Mouse (Mus musculus) CH12F3 (cell line): ENCODE measurements around the gene Pam16.

Experiments
- in situ Hi-C: fragments of 300-500 bp; cut with MboI; formaldehyde crosslinking; loops from 2 replicates; pipeline ENCODE4 v1.14.3; 2020; ENCODE audit warnings: low sequenced_read_pairs

Pam16 gene

DNA sequence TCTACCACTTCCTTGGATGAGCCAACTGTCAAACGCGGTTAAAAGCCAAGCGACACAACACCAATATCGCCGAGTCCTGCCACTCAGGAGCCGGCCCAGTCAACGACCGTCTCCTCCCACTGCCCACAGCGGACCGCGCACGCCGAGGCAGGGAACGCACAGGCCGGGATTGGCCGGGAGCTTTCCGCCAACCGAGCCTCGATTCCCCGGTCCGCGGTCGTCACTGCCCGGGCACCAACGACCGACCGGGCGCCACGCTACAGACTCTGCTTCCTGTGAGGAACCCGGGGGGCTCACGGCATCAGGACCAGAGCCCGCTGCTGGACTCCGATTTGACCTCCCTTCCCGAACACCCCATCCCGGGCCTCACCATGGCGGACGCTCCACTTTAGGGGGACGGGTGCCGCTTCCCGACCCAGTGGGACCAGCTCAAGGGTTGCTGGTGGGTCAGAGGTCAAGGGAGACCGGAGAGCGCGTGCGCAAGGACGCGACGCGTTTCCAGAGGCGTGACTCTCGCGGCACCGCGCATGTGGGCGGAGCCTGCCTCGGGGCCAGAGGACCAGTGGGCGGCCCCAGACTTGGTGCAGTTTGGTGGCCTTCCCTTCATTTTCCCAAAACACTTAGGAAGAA lies at the start of gene Pam16:
Pam16 (minus strand) TSS at position 508 of the 630 bp plus-strand sequence.
- in situ Hi-C loops: no loop called here

DNA sequence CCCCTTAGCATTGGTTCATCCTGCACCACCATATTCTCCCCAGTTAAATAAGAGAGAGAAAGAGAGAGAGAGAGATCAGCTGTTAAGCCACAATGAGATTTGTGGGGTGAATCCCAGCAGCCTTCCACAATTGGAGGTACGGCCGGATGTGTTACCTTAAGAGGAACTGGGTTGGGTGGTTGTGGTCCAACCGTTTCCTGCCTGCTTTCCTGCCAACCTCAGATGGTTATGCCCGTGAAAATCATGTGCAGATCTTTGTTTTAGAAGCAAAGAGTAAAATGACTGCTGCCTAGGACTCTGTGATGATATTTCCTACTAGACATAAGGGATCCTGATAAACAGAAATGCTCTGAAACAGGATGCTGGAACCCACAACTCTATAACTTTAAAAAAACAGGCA lies 49.3 kb upstream of the Pam16 start:
- in situ Hi-C loops: no loop called here

DNA sequence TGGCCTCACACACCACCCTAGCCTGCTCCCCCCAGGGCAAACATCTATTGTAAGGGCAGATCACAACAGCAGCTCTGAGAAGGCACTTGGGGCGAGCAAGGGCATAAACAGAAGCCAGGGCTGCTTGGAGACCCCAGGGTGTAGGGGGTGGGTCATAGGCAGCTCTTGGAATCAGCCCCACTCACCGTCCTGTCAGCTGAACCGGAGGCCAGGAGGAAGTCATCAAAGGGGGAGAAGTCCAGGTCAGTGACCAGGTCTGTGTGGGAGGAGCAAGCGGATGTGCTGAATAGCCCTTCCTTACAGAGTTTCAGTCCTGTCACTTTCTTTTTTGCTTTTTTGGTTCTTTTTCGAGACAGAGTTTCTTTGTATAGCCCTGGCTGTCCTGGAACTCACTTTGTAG lies 45.5 kb upstream of the Pam16 start:
- in situ Hi-C loops: no loop called here

DNA sequence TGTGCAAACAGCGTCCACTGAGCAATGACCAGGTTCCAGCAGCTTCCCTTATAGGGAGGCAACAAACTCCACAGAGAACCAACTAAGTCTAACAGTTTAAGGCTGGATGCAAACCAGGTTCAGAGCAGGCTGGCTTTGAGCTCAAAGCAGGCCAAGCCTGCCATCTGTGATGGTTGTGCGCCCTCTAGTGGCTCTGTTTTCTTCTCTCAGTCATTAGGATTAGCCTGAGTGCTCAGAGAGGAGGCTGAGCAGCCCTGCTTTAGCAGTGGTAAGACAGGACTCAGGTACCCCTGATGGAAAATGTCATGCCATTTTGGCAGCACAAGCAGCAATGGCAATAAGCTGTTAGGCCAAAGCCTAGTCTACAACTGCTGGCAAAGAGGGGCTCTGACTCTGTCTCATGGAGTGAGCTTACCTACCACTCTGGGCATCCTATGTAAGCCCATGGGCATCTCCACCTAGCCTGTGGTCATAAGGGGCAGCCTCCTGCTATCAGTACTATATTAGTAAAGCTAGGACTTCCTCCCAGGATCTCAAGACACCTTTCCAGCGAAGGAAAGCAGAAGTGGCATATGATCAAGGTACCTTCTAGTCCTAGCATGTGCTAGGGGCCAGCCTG lies 42.5 kb upstream of the Pam16 start:
- in situ Hi-C loops: no loop called here

DNA sequence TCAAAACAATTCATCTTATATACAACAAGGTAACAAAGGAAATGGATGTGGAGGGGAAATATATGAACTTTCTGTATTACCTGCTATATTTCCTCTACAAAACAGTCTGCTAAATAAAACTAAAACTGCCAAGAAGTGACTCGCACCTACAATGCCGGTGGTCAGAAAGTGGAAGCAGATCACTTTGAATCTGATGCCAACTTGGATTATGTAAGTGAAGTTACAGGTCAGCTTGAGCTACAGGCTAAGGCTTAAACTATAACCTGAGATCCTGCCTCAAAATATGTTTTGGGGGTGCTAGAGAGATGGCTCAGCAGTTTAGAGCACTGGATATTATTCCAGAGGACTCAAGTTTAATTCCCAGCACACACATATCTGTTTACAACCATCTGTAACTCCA lies 40.9 kb upstream of the Pam16 start:
- in situ Hi-C loops: no loop called here

DNA sequence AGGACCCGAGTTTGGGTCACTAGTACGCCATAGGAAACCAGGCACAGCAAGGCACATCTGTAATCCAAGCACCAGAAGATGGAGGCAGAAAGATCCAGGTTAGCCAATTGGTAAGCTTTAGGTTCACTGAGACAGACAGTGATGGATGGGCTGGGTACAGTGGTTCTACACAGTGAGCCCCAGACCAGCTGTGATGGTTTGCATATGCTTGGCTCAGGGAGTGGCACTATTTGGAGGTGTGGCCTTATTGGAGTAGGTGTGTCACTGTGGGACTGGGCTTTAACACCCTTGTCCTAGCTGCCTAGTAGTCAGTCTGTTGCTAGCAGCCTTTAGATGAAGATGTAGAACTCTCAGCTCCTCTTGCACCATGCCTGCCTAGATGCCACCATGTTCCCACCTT lies 39.0 kb upstream of the Pam16 start:
- in situ Hi-C loops: no loop called here

DNA sequence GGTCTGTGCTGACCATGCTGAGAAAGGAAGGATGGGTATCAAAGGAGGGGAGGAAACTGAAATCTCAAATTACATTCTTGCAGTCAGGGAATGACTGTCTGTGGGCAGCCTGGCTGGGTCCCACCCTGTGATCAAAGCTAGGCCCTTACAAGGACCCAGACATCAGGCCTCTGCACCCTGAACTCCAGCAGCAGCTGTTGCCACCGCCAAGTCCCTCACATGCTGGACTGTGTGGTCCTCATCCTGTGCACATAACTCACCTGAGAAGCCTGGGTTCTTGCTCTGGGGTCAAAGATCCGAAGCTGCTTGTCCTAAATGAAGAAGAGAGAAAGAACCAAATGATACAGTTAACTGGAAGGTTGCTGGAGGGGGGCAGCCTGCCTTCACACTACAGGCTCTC lies 36.8 kb upstream of the Pam16 start:
- in situ Hi-C loops: no loop called here

DNA sequence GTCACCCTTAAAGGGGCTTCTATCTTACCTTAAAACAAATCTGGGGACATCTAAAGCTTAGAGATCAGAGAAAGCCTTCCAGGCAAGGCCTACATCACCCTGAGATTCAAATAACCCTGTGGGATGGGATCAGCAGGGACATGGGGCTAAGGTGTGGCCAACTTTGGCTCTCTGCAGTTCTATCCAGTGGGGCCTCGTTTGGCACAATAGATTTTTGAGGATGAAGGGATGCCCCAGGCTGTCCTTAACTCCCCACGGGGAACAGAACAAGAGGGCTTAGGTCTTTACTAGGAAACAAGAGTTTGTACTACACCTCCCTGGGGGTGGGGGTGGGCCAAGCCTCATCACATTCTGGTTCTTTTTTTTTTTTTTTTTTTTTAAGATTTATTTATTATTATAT lies 34.5 kb upstream of the Pam16 start:
- in situ Hi-C loops: no loop called here

DNA sequence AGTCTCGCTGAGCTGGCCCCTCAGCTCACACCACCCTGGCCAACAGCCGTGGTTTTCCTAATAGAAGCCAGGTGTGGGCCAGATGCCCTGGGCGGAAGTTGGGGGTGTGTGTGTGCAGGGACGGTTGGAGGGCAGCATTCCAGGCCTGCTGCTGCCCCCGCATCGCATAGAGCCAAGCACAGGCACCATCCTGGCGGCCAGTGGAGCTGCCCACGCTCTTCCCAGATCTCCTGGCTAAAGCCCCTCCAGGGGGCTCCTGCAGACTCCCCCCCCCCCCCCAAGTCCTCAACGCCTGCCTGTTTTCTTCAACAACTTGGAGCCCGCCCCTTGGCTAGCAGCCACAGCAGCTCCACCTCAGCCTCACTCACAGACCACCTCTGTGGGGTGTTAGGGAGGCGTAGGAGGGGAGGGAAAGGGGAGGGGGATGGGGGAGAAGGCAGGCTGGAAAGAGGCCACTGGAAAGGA lies 34.0 kb upstream of the Pam16 start:
- in situ Hi-C loops: no loop called here

DNA sequence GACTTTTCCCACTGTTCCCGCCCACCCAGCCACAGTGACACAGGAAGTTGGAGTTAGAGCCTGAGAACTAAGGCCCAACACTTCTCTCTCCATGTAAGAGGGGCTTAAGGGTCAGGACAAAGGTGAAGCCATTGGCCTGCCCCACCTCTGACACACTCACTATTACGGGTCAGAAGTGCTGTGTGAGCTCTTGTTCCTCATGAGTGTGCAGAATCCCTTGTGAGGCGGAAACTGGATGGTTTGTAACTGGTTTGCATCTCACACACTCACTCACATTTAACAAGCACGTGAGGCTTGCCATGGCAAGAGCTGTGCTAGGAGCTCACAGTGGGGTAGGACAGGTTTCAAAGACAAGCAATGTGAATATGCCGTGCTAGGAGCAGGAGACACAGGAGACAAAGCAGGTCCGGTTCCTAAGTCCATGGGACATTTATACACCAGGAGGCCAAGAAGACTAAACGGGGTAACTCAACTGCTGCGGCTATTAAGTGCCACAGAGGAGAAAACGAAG lies 31.8 kb upstream of the Pam16 start:
- in situ Hi-C loops: no loop called here

DNA sequence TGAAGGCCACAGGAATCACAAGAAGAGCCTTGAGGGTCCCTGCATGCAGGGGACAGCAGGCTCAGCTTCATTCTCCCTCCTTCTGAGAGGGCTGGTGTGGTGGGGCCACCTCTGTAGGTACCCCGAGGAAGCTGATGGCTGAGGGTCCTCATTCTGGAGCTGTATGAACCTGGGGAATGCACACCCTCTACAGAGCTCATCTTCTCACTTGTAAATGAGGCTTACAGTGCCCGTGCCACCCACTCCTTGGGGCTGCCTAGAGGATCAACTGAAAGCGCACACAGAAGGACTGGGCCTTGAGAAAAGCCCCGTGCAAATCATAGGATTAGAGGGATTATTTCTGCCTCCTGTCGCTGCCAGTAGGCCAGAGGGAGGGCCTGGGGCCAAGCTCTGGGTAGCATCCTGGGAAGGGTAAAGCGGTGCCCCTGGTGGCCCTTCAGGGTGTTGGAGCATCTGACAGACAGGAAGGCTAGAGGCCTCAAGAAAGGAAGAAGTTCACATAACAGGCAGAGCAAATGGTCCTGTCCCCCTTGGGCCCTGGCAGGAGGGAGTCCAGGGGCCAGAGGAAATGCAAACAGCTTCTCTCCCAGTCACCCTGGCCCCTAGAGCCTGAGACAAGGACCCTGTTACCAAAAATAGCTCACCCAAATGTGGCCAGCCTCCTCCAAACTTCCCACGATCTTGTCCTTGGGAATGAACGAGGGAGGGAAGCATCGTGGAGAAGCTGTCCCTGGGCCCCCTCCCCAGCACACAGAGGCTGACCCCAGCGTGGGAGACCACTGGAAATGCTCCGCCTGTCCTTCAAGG lies 31.2 kb upstream of the Pam16 start:
- in situ Hi-C loops: no loop called here

DNA sequence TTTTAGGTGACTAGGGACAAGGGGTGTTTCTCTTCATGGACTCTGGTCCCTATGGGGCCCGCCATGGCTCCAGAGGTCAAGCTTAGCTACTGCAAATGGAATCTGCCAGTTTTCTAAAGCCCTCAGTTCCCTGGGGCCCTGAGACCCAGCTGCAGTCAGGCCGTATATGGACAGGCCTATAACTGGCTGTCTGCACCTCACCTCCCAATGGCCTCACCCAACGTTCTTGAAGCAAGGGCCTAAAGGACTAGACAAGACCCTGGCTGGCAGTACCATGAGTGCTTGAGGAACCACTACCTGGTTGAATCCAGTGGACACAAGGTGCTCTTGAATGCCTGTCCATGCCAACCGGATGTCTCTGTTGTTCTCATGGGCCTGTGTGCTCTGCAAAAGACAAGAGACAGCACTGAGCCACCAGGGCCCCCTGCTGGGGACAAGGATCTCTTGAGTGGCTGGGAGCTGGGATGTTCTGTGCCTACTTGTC lies 30.5 kb upstream of the Pam16 start:
- in situ Hi-C loops: no loop called here

DNA sequence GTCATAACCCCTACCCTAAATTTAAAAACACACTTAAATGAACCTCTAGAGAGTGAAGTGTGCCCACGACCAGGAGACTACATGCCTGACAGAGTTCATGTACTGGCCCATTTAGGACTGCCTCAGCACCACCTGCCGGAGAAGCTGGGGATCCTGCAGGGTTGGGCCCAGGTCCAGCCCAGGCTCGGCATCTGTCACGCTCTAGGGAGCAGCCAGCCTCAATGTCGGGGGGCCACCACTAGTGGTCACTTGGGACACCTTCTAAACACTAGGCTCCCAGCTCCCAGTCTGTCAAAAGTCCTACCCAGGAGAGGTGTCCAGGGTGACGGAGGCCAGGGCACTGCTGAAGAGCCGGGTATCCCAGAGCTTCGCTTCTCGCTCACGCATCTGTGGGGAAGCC lies 29.9 kb upstream of the Pam16 start:
- in situ Hi-C loops: no loop called here

DNA sequence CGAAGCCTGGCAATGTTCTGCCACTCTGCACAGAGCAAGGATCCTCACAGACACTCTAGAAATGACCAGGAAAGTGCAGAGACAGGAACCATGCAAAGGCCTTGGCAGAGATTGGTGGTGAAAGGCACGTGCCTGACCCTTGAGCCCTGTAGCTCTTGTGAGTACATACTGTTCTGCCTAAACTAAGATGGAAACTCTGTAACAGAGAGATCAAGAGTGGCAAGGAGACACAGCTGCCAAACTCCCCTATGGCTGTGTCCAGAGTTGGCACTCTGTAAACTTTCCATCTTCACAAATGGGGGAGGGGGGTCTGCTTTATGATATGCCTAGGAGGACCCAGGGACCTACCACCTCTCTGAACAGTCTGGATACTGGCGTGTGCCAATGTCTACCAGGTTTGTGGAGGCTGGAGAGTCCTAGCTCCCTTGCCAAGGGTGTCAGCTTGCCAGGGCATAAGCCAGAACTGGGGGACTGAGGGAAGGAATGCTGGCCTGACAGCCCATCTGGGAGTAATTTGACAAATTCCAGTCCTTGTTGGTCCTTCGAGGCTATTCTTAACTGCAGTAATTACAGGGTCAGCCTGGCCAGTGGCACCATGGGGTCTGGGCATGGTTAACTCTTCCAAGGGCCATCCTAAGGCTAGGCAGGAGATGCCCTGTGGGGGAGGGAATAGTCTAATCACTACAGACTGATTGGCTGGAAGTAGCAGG lies 28.1 kb upstream of the Pam16 start:
- in situ Hi-C loops: no loop called here

DNA sequence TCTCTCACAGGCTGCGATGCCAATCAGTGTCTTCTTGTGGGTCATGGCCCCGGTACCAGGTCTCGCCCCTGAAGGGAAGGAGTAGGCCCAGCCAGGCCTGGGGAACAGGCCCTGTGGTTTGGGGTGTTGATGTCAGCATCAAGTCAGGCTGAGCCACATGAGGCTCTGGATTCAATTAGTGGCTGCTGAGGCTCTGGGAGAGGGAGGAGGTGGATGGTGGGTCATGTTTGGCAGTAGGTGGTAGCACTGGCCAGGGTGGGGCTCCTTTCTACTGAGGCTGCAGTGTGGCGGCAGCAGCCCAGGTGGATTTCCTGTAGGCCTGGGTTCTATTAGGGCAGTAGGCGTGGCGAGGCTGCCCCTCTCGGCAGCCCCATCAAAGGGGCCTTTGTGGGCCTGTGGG lies 26.8 kb upstream of the Pam16 start:
- in situ Hi-C loops: no loop called here

DNA sequence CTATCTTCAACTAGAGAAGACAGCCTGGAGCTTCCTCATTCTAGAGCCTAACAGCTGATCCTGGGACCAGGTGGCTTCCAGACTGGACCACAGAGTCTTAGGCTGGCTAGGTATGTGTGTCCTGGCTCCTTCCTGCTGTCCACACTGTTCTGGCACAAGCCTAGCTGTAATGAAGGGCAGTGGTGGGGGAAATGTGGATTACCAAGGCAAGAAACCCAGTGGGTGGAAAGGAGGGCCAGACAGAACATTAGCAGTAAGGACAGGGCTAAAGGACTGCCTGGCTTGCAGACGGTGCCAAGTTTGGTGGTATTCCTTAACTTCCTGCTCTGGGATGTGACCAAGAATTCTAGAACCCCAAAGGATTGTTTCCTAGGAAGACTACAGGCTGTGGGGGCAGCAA lies 26.3 kb upstream of the Pam16 start:
- in situ Hi-C loops: no loop called here

DNA sequence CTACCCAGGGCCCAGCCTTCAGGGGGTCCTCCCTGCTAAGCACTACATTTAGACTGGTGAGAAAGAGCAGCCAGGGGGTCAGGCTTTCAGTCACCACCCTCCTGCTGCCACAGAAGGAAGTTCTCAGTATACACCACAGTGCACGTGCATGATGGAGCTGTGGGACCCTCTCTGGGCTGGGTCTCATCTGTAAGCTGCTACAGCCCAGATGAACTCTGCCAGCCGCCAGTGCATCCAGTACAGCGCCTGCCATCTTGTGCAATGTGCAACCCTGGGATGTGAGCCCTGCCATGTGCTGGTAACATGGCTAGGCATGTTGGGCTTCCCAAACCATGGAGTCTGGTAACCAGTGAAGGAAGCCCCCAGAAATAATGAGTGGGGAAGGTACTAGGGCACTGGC lies 25.4 kb upstream of the Pam16 start:
- in situ Hi-C loops: no loop called here

DNA sequence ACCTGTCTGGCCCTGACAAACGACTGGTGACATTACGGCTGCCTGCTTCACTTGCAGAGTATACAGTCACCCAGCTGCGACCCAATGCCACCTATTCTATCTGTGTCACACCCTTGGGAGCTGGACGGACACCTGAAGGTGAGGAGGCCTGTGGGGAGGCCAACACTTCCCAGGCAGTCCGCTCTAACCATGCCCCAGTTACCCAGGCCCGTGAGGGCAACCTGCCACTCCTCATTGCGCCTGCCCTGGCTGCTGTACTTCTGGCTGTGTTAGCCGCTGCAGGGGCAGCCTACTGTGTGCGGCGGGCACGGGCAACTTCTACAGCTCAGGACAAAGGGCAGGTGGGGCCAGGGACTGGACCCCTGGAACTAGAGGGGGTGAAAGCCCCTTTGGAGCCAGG lies 24.9 kb upstream of the Pam16 start:
- in situ Hi-C loops: no loop called here

DNA sequence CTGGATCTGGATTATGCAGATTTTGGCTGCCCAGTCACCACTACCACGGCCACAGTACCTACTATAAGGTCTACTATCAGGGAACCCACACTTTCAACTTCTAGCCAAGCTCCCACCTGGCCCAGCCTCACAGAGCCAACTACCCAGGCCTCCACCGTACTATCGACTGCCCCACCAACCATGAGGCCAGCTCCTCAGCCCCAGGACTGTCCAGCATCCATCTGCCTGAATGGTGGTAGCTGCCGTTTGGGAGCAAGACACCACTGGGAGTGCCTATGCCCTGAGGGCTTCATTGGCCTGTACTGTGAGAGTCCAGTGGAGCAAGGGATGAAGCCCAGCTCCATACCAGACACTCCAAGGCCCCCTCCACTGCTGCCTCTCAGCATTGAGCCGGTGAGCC lies 24.4 kb upstream of the Pam16 start:
- in situ Hi-C loops: no loop called here

DNA sequence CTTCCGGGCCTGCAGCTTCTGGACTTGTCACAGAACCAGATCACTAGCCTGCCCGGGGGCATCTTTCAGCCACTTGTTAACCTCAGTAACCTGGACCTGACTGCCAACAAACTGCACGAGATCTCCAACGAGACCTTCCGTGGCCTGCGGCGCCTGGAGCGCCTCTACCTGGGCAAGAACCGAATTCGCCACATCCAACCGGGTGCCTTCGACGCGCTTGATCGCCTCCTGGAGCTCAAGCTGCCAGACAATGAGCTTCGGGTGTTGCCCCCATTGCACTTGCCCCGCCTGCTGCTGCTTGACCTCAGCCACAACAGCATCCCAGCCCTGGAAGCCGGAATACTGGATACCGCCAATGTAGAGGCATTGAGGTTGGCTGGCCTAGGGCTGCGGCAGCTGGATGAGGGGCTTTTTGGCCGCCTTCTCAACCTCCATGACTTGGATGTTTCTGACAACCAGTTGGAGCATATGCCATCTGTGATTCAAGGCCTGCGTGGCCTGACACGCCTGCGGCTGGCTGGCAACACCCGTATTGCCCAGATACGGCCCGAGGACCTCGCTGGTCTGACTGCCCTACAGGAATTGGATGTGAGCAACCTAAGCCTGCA lies 23.7 kb upstream of the Pam16 start:
- in situ Hi-C loops: no loop called here

DNA sequence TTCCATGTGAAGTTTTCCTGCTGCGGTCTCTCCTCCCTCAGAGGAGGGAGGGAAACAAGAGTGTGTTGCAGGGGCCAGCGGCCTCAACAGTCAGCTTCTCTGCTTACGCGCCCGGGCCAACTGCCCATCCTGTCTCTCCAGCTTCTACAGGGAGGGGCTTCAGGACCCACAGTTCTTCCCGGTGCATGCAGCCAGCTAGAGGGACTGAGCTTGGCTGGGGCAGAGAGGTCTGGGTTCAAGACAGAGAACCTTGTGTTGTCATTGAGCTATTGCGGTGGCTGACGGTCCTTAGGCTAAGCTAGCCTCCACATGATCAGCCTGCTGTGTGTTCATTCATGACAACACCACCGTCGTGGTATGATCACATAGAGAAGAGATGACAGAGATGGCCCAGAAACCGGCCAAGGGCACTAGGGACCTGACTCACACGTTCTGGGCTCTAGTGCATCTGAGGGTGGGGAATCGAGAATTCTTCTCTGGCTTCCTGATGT lies 22.9 kb upstream of the Pam16 start:
- in situ Hi-C loops: no loop called here
